Mouse (Mus musculus): ENCODE data around the gene Gca.
A peak's percentile ranks its signal among the peaks of the same experiment; 100 is the strongest.

Gca gene

DNA sequence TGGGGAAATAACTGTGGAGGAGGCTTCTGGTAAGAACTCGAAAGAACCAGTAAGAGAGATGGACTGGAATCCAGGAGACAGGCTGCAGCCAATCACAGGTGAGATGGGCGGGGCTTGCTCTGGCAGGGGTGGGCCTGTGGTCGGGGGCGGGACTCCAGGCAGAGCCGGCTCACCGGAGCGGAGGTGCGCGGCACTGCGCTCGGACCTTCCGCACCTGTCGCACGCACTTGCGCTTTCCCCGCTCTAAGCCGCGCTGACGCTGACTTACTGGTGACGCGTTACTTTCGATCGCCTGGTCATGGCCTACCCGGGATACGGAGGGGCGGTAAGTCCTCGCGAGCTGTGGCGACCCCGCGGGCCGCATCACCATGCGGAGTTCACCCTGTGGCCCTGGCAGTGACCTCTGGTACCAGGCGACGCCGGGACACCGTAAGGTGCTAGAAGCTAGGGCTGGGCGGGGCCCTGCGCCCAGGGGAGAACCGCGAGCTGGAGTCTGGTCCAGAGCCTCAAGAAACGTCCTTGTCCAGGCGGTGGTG lies at the start of gene Gca:
TSS of gene Gca (plus strand) at position 151 of the 536 bp plus-strand sequence.
- DNase-seq (ENCODE audit: inconsistent ontology term): peak; percentile 91

DNA sequence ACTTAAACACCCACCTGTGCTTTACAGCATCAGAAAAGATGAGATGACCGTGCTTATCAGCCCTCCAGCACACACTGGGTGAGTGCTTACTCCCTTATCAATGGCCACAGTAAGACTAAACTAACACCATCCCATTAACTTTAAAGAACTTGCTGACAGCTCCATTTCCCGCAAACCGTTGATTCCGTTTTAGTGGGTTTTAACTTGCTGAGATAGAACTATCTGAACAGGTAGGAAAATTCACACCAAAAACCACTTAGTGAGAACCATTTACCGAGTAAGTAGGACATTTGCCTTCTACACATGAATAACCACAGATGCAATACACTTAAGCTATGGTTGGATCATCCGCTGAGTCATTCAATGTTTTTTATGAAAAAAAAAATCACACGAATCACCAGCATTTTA lies 45.1 kb upstream of the Gca start:
- no peak for DNase-seq (ENCODE audit: inconsistent ontology term)

DNA sequence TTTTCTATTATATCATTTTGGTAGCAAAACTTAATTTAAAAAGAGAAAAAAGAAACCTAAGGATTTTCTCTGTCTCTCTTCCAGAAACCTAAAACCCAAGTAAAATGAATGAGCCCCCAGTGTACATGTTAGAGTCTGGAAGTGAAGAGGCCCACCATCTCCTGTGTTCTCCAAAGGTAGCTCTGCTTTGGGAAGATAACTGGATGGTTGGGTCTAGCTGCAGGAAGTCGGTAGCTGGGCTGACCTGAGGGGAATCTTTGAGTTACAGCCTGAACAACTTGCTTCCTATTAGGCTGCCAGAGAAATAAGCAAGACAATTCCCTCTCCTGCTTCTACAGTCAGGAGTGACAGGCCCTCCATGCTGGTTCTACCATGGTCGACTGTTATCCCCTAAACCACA lies 44.4 kb upstream of the Gca start:
- DNase-seq (ENCODE audit: inconsistent ontology term): no peak

DNA sequence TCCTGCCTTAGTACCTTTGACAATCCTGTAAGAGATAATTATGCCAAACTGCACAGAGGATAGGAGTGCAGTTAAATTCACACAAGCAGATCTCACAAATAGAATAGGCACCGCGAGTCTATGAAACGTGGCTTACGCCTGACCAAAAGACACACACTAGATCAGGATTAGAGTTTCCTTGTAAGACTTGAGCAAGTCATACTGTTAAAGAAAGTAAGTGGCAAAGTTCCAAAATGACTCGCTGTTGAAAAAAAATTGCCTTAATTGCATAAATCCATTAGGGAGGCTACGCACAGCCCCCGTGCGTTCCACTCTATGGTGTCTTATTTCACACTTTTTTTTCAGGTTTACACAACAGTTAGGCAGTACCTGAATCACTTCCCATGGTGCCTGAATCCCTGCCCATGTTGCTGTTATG lies 41.1 kb upstream of the Gca start:
- DNase-seq (ENCODE audit: inconsistent ontology term): no peak

DNA sequence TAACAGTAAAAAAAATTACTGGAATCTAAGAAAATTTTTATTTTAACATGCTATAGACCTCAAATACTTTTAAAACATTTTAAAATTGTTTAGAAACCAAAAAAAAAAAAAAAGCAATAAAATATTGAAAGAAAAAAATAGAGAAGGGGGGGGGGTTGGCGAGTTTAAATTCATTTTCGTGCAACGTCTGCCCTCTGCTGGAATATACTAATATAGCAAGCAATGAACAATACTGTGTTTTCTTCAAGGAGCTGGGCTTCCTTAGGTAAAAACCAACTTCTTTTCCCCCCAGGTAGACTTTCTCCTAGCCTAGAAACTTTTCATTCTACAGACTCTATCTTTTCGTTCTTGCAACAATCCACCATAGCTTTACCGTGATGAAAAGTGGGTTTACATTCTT lies 36.4 kb upstream of the Gca start:
- no peak for DNase-seq (ENCODE audit: inconsistent ontology term)

DNA sequence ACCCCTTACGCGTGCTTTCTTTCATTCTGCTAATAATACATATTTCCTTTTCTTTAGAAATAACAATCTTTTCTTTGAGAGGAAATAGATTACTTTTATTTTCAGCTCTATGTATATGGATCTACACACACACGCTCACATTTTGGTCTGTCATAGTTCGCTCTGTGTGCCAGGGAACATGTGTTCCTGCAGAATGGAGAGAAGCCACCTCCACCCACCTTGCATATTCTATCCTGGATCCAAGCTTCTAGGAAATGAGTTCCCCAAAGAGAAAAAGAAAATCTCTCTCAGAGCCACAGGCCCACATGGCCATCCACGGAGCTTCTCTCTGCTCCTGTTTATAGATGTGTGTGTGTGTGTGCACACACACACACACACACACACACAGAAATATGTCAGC lies 35.7 kb upstream of the Gca start:
- DNase-seq (ENCODE audit: inconsistent ontology term): no peak

DNA sequence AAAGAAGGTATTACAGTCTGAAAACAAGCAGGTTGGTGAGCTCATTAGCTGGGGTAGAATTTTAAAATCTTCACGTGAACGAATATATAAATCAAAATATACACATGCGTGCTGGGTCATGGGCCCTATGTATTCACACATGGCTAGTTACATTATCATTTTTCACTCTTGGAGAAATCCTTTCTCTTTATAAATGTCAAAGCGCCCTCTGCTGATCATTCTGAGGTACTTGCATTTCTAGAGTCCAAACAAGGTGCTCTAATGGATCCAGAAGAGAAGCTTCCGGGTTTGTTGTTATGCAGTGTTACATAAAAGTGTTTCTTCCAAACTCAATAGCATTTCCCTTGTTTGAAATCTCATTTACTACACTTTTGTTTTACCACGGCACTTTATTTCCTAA lies 33.6 kb upstream of the Gca start:
- DNase-seq (ENCODE audit: inconsistent ontology term): peak; percentile 45

DNA sequence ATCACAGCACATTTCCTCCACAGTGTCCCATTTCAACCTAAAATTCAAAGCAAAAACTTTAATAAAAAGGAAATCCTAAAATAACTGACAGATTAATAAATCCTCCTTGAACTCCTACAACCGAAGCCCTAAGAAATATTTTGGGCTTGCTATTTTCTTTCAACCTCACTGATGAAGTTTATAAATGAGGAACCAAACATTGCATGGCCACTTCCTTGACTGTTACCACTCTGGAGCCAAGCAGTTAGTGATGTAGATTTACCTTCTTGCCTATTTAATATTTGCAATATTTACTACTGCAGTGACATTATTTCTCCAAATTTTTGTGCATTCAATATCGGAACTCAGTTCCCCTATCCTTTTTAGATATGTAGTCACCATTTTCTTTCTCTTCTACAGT lies 24.2 kb upstream of the Gca start:
- DNase-seq (ENCODE audit: inconsistent ontology term): no peak

DNA sequence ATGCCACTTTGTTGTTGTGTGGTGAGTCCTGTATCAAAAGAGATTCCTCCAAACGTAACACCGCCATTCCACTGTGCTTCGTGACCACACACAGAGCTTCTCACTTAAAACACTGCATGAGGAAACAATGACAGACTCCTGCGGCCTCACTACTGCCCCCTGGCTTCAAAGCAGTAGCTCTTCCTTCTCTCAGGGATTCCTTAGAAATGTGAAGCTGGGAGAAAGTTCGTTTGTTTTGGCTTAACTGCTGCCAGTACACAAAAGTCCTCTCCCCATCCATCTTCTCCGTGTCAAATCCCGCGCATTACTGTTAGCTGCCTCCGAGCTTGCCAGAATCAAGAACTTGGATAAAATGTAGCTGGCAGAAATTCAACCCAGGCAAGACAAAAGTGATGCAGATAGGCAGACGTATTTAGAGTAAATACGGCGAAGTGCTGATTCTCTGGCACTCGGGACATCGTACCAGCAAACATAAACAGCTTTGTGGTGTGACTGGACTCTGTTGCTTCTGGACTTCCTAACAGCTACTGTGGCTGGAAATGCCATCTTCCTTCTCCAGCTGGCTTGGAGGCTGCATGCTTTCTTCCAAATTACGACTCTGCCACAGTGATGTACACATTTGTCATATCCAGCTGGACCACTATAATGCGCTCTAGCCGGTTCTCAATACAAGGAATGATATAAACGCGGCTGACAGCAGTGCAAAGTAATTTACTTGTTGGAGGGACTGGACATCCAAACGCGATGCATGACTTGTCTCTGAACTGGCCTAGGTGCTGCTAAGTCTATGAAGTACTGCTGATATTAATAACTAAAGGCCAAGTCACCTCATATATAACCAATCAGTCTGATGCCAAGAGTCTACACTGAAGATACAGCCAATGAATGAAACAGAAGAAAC lies 20.4 kb upstream of the Gca start:
- peak; percentile 37 for DNase-seq (ENCODE audit: inconsistent ontology term)

DNA sequence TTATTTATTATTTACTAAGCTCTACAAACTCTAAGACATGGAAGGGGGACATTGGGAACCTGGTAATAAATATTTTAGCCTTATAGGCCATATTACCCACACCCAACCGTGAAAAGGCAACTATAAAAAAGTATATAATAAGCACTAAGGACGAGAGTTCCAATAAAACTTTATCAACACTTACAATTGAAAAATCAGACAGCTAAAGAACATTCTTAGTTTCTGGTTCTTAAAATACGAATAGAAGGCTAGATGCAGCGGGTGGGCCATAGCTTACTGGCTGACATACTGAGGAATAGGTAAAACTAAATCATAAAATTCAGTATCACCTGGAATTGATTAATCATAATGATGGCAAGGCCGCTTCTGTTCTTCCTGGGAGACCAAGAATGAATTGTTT lies 19.2 kb upstream of the Gca start:
- DNase-seq (ENCODE audit: inconsistent ontology term): no peak

DNA sequence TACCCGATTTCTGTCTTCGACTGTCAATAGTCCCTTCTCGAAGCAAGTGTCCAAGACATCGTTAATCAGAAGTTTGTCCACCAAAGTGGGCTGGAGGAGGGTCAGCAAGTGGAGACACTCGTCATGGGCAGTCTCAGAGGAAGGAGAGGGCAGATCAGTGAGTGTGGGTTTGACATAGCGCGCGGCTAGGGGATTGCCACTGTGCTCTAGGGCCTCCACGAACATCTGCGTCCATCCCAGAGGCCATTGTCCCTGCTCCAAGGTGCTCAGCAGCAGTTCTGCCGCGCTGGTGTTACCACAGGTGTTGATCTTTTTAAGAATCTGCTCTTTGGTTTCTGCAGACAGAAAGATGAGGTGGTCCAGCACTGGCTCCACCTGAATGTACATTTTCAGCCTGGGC lies 18.6 kb upstream of the Gca start:
- DNase-seq (ENCODE audit: inconsistent ontology term): peak; percentile 58

DNA sequence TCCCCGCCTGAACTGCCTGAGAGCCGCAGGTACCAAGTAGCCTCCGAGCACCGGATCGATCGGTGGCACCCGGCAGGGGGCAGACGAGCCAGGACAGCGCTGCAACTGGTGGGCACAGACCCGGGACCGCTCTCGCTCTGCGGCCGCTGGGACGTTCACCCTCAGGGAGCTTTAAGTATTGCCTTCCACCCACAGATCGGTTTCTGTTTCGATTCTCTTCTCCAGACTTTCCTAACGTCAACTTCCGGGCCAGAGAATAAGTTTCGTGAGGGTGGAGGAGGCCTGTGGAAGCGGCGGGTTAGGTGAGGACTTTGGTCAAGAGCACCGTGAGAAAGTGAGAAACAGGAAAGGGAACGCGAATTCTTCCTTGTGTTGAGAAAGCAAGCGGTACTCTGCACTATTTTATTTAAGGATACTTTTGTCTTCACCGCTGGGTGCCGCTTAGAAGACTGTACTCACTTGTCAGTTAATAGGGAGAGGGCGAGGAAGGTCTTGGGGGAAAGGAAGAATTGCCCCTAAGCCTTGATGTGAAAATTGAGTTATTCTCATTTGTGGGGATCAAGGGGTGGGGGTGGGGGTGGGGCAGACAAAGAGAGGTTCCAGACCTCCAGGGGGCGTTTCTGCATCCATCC lies 18.0 kb upstream of the Gca start, which contains the start of gene Ifih1:
TSS of gene Ifih1 (minus strand) at position 242 of the 632 bp plus-strand sequence.
- peak; percentile 87 for DNase-seq (ENCODE audit: inconsistent ontology term)

DNA sequence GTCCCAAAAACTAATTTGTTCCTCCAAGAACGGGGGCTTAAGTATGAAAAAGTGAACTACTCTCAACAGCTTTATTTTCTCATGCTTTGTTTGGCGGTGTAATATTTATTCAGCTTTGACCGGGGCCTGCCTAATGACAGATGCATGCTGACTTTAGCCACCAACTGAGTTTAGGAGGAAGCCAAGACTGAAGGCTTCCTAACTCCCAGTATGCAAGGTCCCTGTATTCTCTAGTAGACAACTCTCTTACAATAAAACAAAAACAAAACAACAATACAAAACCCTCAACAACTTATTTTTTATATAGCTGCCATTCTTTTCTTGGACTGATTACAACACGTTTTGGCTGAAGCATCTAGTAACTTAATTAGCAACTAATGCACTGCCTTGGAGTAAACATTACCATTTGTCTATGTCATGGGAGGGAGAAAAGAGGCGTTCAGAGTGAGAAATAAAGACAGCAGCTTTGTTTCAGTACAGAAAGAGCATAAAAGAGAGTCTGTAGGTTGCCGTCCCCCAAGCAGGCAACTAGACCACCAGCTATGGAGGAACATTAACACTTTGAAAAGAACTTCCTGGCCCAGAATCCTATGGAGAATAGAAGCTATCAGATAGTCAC lies 17.3 kb upstream of the Gca start:
- no peak for DNase-seq (ENCODE audit: inconsistent ontology term)

DNA sequence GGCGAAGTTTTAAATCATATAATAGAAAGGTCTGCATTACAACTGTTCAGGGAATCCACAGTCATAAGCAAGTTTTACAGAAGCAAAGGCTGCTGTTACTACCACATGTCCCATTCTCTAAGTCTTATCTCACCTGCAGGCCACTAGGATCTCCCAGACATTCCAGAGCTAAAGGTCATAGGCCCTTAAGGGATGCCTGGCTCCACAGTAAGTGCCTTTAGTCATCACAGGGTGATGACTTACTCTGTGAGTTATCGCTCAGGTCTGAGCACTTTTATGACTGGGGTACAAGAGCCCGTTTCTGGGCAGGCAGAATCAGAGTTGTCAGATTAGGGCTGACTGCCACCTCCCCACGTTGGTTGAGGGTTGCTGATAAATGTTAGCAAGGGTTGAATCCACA lies 12.2 kb upstream of the Gca start:
- no peak for DNase-seq (ENCODE audit: inconsistent ontology term)

DNA sequence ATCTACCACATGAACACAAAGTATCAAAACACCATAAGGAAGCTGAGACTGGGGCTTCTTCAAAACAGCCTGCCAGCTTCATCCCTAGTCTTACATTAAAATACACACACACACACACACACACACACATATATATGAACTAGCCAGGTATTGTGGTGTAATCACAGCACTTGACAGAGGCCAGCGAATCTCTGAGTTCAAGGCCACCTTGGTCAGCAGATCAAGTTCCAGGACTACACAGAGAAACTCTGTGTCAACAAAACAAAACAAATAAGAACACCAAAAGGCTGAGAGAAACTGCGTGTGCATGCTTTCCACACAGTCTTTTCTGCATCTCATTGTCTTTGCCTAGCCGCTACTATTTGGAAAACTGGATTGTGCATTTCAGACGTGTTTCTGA lies 11.6 kb upstream of the Gca start:
- no peak for DNase-seq (ENCODE audit: inconsistent ontology term)

DNA sequence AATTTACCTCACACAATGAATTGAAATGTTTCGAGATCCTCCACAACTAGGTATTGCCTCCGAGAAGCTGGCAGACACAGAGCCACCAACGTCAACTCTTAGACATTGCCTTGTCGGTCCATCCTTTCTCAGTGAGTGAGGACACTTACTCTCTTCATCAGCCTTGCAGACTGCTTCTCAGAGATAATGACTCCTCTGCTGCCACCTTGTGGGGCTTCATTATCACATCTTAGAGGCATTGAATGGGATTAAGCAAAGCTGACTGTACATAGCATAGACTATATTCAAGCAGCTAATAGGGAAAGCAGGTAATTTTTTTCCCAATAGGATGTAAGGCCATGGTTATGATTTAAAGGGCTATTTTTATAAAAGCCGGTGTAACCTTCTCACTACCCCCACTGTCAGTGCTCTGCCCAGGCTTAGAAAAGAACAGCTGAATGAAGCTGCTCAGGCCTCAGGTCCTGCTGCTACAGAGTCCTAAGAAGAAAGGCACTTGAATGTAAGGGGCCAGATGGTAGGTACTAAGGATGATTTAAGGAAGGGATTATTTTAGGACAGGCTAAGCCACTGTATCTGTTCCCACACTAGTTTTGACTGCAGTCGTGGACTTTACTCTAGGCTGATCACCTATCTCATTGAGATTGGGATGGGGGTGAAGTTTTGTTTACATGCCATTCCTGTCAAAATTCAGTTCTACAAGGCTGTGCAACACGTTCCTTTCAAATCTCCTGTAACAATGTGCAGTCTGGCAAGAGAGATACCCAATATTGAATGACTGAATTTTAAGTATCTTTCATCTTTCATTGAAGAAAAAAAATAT lies 9.4 kb upstream of the Gca start:
- peak; percentile 50 for DNase-seq (ENCODE audit: inconsistent ontology term)

DNA sequence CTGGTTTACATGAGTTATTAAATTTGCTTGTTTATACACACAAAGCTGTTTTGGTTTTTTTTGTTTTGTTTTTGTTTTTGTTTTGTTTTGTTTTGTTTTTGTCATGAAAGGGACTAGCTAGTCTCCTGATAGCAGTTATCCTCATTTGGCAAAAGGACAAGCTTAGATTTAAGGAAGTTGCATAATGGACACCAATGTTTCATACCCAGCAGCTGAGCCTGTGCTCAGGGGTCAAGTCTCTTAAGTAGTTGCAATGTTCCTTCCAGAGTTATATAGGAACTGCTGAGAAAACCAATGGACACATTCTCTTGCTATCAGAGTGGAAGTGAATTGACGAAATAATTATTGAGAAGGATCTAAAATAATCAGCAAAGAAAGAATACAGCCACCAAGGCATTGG lies 8.0 kb upstream of the Gca start:
- DNase-seq (ENCODE audit: inconsistent ontology term): no peak

DNA sequence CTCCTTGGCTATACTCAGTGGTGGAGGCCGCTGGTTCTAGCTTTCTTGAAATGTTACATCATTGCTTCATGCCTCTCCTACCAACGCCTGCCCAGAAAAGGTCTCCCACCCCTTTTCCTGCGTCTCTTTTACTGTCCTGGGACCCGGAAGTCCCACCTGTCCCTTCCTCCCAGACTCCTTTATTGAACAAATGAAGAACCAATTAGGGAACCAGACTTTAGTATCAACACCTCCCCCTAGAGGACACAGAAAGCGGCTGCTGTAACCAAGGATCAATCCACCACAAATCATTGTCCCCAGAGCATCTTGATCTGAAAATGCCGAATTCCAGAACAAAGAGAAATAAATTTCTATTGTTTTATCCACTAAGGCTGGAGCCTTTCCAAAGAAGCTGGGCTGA lies 3.5 kb upstream of the Gca start:
- no peak for DNase-seq (ENCODE audit: inconsistent ontology term)

DNA sequence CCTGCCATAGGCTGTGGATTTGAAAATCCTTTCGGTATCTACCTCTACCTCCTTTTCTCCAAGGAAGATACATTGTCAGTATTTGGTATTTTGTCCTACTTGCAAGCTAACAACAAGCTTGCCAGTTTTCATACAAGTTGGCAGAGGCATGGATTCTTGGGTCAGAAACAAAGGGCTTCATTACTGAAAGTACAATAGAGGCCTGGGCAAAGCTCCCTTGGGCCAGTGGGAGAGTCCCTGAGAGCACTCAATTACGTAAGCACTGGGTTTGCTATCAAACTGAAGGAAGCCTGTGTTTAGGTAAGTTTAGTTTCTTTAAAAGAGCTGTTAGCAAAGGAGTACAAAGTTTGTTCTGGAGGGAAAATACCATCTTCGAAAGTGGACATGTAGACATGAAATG lies 1.5 kb upstream of the Gca start:
- peak; percentile 81 for DNase-seq (ENCODE audit: inconsistent ontology term)

DNA sequence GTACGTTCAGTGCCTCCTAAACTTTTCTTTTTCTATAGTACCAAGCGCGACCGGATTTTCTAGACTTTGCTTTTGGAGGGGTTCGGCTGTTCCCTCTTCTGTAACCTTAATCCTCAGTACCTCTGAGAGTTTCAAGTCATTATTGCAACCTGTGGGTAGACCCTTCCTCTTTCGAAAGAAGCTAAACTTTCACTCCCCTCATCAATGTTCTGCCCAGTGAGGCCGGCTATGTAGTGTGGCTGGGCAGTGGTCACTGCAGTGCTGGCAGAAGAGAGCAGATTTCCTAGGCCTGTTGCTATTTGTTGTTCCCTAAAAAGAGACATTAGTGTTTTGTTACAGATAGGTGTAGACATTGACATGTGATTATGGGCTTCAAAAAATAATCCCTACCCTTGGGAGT lies 754 bp downstream of the Gca start:
- DNase-seq (ENCODE audit: inconsistent ontology term): peak; percentile 30

DNA sequence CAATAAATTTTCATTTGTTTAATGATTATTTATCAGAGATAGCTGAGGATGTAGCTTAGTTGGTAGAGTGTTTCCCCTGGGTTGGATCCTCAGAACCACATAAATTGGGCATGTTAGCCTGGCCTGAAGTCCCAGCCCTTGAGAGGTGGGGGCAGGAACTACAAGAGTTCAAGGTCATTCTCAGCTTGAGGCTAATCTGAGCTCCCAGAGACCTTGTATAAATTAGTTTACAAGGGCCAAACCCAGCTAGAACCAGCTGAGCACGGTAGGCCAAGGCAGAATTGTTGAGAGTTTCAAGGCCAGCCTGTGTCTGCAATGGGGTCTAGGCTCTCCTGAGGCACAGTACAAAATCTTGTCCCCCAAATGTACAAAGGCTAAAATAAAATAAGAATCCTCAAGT lies 1.5 kb downstream of the Gca start:
- no peak for DNase-seq (ENCODE audit: inconsistent ontology term)

DNA sequence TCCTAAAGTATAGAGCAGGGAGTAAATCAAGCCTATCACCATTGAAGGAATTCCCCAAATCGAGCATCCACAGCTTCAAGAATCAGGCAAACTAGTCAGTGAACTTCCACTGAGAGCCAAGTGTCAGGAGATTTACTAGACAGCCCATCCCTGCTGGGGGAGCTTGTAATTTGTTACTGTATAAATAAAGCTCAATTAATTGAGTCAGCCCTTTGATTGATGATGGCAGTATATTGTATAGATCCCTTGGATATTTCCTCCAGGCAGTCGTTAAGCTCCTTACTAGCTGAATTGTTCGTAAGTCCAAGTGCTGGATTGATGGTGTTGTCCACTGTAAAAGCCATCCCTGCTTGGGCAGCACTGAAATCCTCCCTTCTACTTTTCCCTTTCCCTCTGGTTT lies 5.8 kb downstream of the Gca start:
- no peak for DNase-seq (ENCODE audit: inconsistent ontology term)

All from Muller cell, postnatal 12 days (primary cell).